Mouse (Mus musculus): ENCODE data around the gene Fndc3a. TPM values are rescaled to one million over a fixed set of nuclear protein-coding genes. Genes with fewer than 3 reads are reported as not detected.

Gene Fndc3a
- total RNA-seq, 1 experiment from 2014 or later = 57.9 TPM

DNA sequence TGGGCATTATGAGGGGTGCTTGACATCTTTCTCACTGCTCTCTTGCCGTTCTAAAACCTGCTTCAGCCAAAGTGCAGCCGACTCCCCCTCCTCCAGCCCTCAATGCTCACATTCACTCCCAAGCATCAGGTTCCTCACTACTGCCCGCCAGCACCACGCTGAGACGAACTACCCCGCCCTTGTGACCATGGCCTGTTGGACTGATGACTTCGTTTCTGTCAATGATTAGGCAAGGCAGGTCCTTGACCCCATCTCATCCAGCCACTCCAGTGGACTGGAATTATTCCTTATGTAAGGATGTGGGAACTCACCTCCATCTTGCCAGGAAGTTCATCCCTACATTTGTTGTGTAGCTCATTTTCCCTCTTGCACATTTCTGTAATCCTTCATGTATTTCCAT is 175.9 kb downstream of the Fndc3a start:
- no peak for DNase-seq

DNA sequence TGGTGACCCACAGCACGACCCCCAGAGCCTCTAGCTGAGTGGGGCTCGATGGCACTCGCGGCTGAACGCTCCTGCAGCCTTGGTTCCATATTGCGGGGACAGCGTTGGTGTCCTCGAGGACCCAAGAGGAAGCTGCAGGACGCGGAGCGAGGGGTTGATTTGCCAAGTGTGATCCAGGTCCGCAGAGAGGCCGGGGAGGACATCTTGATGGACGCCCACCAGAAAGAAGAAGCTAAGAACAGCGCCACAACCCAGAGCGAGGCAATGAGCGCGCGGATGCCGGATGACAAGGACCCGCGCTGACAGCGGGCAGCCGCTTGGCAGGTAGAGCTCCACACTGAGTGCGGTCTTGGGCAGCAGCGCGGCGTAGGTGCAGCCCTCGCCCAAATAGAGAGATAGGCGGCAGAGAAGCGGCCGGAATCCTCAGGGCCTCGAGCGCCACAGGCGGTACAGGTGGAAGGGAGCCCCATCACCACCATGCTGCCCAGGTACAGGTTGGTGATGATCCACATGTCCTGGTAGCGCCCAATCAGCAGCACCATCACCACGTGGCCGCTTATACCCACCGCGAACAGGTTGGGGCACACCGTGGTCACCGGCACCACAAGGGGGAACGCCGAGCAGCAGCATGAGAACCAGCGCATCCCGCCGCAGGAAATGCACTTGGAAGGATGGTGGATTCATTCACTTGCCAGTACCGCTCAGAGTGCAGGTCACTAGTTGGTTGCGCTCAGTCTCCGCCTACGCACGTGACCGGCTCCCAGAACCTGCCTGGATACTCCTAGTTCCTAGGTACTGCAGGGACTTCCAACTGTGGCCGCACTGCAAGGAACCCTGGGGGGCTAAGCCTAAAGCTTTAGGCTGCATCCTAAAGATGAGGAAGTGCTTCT is 177.5 kb downstream of the Fndc3a start:
- DNase-seq = peak; percentile 47

DNA sequence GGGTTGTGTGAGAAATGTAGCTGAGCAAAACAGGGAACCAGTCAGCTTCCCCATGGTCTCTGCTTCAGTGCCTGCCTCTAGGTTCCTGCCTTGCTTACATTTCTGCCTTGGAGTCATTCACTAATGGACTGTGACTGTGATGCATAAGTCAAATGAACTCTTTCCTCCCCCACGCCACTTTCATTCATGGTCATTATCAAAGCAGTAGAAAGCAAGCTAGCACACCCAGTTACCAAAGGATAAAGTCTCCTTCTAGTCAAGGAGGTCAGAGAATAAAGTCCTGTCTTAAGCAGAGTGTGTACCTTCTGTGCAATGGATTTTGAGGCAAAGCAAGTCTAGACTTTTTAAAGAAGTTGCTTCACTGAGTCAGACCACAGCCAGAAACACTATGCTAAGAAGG is 182.7 kb downstream of the Fndc3a start:
- DNase-seq = no peak

DNA sequence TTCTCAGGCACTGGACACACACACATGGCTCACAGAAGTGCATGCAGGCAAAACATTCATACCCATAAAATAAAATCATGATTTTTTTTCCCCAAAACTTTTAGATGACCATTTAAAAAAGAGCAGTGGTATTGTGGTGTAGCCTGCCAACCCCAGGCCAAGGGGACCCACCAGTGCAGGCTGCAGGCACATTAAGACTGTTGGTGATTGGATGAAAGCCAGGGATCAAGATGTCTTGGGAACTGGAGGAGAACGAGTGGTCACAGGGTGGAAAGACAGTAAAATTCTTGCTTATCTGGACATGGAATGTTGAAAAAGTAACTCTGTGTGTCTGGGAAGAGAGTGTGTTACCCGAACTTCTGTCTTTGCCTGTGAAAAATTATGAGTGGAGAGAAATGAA is 190.2 kb downstream of the Fndc3a start:
- DNase-seq = no peak

DNA sequence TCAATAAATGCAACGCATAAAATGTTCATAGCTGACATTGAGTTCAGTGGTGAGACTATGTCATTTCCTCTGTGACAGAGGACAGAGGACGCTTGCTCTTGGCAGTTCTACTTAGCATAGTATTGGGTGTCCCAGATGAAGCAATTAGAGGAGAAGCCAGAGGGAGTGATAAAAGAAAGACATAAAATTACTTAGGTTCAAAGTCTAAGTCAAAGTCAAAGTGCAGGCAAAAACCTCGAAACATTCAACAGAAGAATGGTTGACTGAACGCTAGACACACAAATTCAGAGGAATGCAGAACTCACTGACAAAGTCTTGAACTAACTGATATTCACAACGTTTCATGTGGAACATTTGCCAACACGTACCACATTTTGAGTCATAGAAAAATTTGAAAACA is 191.0 kb downstream of the Fndc3a start:
- DNase-seq = no peak

DNA sequence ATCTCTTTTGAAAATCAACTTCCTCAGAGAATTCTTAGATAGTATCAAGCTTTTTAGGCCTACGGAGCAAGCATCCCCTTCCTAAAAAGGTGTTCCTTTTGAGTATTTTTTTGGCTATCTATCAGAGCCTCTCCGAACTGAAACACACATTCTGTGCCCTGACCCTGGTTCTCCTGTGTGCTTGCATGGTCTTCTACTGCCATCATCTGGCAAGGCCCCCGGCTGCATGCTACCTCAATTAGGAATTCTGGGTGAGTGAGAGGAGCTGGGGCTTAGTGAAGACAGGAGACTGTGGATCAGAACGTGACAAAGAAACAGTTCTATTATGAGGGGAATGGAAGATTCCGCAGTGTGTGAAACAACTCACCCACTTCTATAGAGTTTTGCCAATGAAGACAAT is 193.4 kb downstream of the Fndc3a start:
- DNase-seq = peak; percentile 58

DNA sequence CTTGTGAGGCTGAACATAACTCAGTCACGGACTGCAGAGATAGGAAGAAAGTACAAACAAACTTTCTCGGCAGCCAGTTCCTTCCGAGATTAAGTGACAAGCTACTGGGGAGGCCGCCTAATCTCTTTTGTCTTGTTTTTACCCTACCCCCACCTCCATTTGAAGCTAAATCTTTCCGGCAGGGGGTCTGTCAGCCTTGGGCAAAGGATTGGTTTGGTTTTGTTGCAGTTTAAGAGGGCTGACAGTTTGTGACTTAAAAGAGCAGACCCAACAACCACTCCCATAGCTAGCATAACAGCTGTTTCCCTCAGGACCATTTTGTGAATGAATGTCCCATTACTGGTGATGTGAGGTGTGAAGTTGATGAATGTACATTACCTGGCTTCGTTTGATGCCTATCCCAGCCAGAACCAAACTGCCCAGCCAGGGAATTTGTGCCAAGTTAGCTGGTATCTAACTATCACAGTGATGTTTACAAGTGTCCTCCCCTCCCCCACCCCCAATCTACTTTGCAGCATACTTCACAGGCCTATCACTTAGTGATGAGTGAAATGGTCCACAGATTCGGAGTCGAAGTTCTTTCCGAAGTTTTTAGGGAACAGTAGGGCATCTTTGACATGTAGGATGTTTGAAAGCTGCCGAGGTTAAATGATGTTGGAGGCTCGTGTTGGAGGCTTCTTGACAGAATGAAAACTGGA is 202.9 kb downstream of the Fndc3a start:
- DNase-seq = no peak

DNA sequence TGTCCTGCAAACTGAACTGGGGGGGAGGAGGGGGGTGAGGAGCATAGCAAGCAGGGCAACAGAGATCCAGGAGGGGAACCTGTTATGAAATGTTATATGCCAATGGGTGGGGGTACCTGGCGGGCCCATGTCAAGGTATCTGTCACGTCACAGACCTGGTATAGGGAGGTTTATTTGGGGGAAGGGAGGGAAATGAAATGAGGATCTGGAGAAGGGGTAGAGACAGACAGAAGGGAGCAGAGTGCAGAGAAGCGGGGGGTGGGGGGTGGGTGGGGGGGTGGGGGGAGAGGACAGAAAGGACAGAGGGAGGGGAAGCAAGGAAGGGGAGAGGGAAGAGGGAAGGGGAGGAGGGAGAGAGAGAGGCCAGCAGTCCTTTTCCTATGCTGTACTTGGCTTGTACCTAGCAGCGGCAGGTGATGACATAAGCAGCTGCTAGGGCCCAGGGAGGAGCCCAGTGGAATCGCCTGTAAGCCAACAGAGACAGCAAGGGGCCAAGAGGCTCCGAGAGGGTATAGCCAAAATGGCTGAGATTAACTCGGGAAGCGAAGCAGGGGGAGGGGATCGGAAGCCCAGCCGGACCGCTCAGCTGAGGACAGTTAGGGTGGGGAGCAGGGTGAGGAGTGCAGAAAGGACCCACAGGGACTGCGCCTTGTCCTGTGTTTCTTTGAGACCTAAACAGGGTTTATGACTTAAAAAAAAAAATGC is 203.6 kb downstream of the Fndc3a start:
- peak; percentile 13 for DNase-seq

DNA sequence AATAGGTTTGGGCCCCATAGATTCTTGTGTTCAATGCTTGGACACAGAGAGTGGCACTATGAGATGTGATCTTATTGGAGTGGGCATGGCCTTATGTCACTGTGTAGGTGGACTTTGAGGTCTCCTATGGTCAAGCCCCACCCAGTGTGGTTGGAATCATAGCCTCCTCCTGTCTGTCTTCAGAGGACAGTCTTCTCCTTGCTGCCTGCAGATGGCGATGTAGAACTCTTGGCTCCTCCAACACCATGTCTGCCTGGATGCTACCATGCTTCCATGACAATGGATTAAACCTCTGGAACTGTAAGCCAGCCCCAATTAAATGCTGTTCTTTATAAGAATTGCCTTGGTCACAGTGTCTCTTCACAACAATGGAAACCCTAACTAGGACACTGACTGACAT is 204.8 kb downstream of the Fndc3a start:
- no peak for DNase-seq

DNA sequence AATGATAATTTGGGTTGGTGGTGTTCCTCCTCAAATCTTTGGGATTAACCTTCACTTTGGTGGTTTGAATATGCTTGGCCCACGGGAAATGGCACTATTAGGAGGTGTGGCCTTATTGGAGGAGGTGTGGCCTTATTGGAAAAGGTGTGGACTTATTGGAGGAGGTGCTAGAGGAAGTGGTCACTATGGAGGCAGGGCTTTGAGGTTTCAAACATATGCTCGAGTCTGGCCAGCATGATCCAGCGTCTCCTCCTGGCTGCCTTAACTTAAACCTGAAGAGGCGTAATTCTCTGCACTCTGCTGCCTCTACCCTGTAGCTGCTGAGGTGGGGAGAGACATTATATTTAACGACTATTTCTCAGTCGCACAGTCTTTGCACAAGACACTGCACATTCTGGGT is 206.6 kb downstream of the Fndc3a start:
- DNase-seq = no peak

DNA sequence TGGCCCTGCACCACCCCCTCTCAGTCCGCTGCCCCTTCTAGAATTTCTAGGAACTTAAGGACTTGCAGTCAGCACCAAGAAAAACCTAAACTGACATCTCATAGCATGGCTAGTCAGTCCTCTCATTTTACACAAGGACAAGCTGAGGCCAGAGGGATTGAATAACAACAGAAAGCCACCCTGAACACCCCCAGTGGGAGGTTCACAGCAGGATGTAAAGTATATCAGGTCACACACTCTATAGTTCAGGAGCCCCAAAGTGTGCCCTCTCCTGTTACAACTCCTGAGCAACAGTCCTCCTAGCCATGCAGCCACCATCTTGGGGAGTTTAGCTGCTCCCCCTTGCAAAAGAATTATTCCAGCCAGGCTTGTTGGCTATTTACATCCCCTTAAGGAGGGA is 216.0 kb downstream of the Fndc3a start:
- no peak for DNase-seq

DNA sequence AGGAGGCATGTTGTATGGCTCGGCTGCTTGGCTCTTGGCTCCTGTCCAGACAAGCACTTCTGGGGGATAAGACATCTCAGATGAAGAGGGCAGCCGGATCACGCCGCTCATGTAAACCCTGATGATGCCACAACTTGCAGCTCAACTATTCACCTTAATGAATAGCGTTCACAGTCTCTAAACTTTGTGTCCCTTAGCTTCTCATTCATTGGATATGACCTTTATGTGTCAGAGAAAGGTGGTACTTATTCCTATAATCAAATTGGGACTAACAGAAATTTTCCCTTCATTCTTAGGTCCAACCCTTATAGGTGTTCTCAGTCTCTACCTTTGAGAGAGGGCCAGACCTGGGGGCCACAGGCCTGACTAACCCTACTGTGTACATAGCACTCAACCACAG is 218.1 kb downstream of the Fndc3a start, which contains the start of gene Gm9195:
Gm9195 (minus strand) TSS at position 101 of the 400 bp plus-strand sequence.
- no peak for DNase-seq

DNA sequence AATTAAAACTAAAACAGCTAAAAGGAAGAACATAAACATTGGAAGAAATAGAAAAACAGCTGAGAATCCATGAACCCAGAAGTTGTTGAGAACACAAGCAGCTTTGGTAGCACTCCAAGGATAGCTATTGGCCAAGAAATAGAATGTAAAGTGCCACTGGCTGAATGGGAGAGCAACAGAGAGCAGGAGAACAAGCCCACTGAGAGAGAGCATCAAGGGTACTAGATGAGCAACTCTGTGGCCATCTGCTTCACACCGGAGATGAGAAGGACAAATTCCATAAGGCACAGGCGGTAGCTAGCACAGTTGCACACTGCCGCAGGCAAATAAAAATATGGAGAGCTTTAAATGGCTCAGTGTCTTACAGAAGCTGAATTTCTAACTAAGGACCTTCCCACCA is 219.4 kb downstream of the Fndc3a start:
- DNase-seq = no peak

Other genes with a start within 250 kb of the Fndc3a start
- not detected in 2 replicates for gene Gm9195, start 218.2 kb downstream of the Fndc3a start, total RNA-seq (2021)